In genomic region chr2:118301041-118301545, GRCm38 (mm10) we compare ENCODE assay signal across 24 mouse cellular contexts. TPM values are rescaled to one million over a fixed set of nuclear protein-coding genes. Genes with fewer than 3 reads are reported as not detected.
DNase-seq lines count a peak whose midpoint lies in the region; ATAC-seq lines count a peak whose summit lies in the region.
"Had no signal": no experiment of that assay in that cellular context is flagged by ENCODE, and none has a peak within 500 bp of the region (broad histone marks: within the 10 kb centered on the region; RNA-seq: fewer than 3 reads in every experiment).

No protein-coding gene starts in this region.

- no peak for ATAC-seq in intestine, embryonic 14.5 days (replicated peaks; ENCODE audit: low FRiP score, low TSS enrichment, low read depth)
- ATAC-seq in intestine, embryonic 15.5 days = no peak
- no peak for ATAC-seq in midbrain, embryonic 11.5 days (ENCODE audit: low FRiP score)
- ATAC-seq in midbrain, embryonic 13.5 days = no peak
- ATAC-seq: forebrain, embryonic 14.5 days had no signal

- no peak overlapping the region for H3K4me2 ChIP-seq in intestine, embryonic 14.5 days (ENCODE audit: low read length)
- H3K4me2 ChIP-seq in intestine, embryonic 15.5 days (replicated peaks) = no peak overlapping the region
- no peak overlapping the region for H3K4me2 ChIP-seq in midbrain, embryonic 11.5 days
- no peak overlapping the region for H3K4me2 ChIP-seq in midbrain, embryonic 13.5 days (replicated peaks)
- H3K4me2 ChIP-seq: embryonic facial prominence, embryonic 13.5 days; embryonic facial prominence, embryonic 15.5 days; forebrain, embryonic 12.5 days had no signal

- peak; percentile 64 for DNase-seq in heart, adult 11 months
- DNase-seq in heart, postnatal 36 days = no peak
- DNase-seq in intestine, embryonic 14.5 days (ENCODE audit: low spot score) = peak; percentile 42
- peak; percentile 71 for DNase-seq in midbrain, embryonic 11.5 days (ENCODE audit: low spot score, missing footprints)
- DNase-seq in yolk sac, embryonic 10.5 days (ENCODE audit: low spot score) = no peak
- DNase-seq: adrenal gland, adult 2 months; adrenal gland, postnatal 10 days; adrenal gland, postnatal 25 days; cerebellum, adult 11 months; cerebellum, adult 18-20 months; cerebellum, adult 8-10 months; cerebellum, adult 9-11 months; cerebellum, postnatal 14 days; cerebellum, postnatal 36 days; embryo, embryonic 11 days had no signal

- H3K27ac ChIP-seq in intestine, embryonic 14.5 days (ENCODE audit: low read depth) = no peak overlapping the region
- no peak overlapping the region for H3K27ac ChIP-seq in intestine, embryonic 15.5 days
- no peak overlapping the region for H3K27ac ChIP-seq in midbrain, embryonic 11.5 days (ENCODE audit: low read depth, low read length)
- H3K27ac ChIP-seq in midbrain, embryonic 13.5 days = no peak overlapping the region
- H3K27ac ChIP-seq: embryonic facial prominence, embryonic 13.5 days; embryonic facial prominence, embryonic 15.5 days; forebrain, embryonic 10.5 days; forebrain, embryonic 12.5 days had no signal

- H3K9me3 ChIP-seq in intestine, embryonic 14.5 days (ENCODE audit: control insufficient read depth, low read length) = no peaks in the 10 kb centered on the region
- H3K9me3 ChIP-seq in intestine, embryonic 15.5 days = no peaks in the 10 kb centered on the region
- H3K9me3 ChIP-seq in midbrain, embryonic 11.5 days (ENCODE audit: control insufficient read depth, low read length) = no peaks in the 10 kb centered on the region
- H3K9me3 ChIP-seq in midbrain, embryonic 13.5 days = no peaks in the 10 kb centered on the region
- H3K9me3 ChIP-seq: embryonic facial prominence, embryonic 13.5 days; embryonic facial prominence, embryonic 15.5 days; forebrain, embryonic 10.5 days; forebrain, embryonic 12.5 days had no signal

- no peaks in the 10 kb centered on the region for H3K36me3 ChIP-seq in intestine, embryonic 14.5 days (ENCODE audit: control insufficient read depth, insufficient read depth, low read length)
- H3K36me3 ChIP-seq in intestine, embryonic 15.5 days = no peaks in the 10 kb centered on the region
- H3K36me3 ChIP-seq in midbrain, embryonic 11.5 days (ENCODE audit: control insufficient read depth, insufficient read depth, low read length) = no peaks in the 10 kb centered on the region
- no peaks in the 10 kb centered on the region for H3K36me3 ChIP-seq in midbrain, embryonic 13.5 days
- H3K36me3 ChIP-seq: embryonic facial prominence, embryonic 13.5 days; embryonic facial prominence, embryonic 15.5 days; forebrain, embryonic 10.5 days; forebrain, embryonic 12.5 days had no signal

- no peak overlapping the region for H3K9ac ChIP-seq in intestine, embryonic 14.5 days (ENCODE audit: low read length)
- H3K9ac ChIP-seq in intestine, embryonic 15.5 days = no peak overlapping the region
- no peak overlapping the region for H3K9ac ChIP-seq in midbrain, embryonic 11.5 days (ENCODE audit: low read length)
- no peak overlapping the region for H3K9ac ChIP-seq in midbrain, embryonic 13.5 days (replicated peaks)
- H3K9ac ChIP-seq: embryonic facial prominence, embryonic 13.5 days; embryonic facial prominence, embryonic 15.5 days; forebrain, embryonic 12.5 days had no signal

- no peaks in the 10 kb centered on the region for H3K27me3 ChIP-seq in intestine, embryonic 14.5 days (replicated peaks; ENCODE audit: control insufficient read depth, insufficient read depth, low read length)
- H3K27me3 ChIP-seq in intestine, embryonic 15.5 days (replicated peaks) = no peaks in the 10 kb centered on the region
- H3K27me3 ChIP-seq in midbrain, embryonic 11.5 days (ENCODE audit: control insufficient read depth, insufficient read depth, low read length) = no peaks in the 10 kb centered on the region
- H3K27me3 ChIP-seq in midbrain, embryonic 13.5 days = no peaks in the 10 kb centered on the region
- H3K27me3 ChIP-seq: embryonic facial prominence, embryonic 13.5 days; embryonic facial prominence, embryonic 15.5 days; forebrain, embryonic 12.5 days had no signal

- WGBS in intestine, embryonic 14.5 days = 83% methylated on average over 8 of the region's 8 CpGs
- 83% methylated on average over 8 of the region's 8 CpGs for WGBS in intestine, embryonic 15.5 days
- 76% methylated on average over 8 of the region's 8 CpGs for WGBS in midbrain, embryonic 11.5 days
- 70% methylated on average over 8 of the region's 8 CpGs for WGBS in midbrain, embryonic 13.5 days

- H3K4me3 ChIP-seq in intestine, embryonic 14.5 days (ENCODE audit: low read depth, low read length) = no peak overlapping the region
- no peak overlapping the region for H3K4me3 ChIP-seq in intestine, embryonic 15.5 days (replicated peaks)
- no peak overlapping the region for H3K4me3 ChIP-seq in midbrain, embryonic 11.5 days (ENCODE audit: low read depth, low read length)
- no peak overlapping the region for H3K4me3 ChIP-seq in midbrain, embryonic 13.5 days (replicated peaks)
- H3K4me3 ChIP-seq: embryonic facial prominence, embryonic 13.5 days; embryonic facial prominence, embryonic 15.5 days; erythroblast, embryonic 14.5 days; forebrain, embryonic 10.5 days; forebrain, embryonic 12.5 days had no signal

- intact Hi-C loops in heart, postnatal 36 days (cut with DNase I) = no loop called here

- no peaks in the 10 kb centered on the region for H3K4me1 ChIP-seq in intestine, embryonic 14.5 days (replicated peaks; ENCODE audit: control insufficient read depth, insufficient read depth, low read length)
- H3K4me1 ChIP-seq in intestine, embryonic 15.5 days (replicated peaks) = no peaks in the 10 kb centered on the region
- H3K4me1 ChIP-seq in midbrain, embryonic 11.5 days (ENCODE audit: control insufficient read depth, insufficient read depth, low read length) = no peaks in the 10 kb centered on the region
- H3K4me1 ChIP-seq in midbrain, embryonic 13.5 days (replicated peaks) = no peaks in the 10 kb centered on the region
- H3K4me1 ChIP-seq: embryonic facial prominence, embryonic 13.5 days; embryonic facial prominence, embryonic 15.5 days; forebrain, embryonic 12.5 days had no signal

RNA-seq across cellular contexts. Expression of gene Fsip1, which starts 44.3 kb away (rescaled TPM):
- not detected for total RNA-seq in heart, postnatal 36 days (2021)
- 0.36 and 0.49 TPM in 2 replicates for polyA plus RNA-seq in intestine, embryonic 14.5 days (2014; fragmentation: Nextera tagmentation; extraction: Ambion mirVana)
- polyA plus RNA-seq in intestine, embryonic 15.5 days (2015; fragmentation: Nextera tagmentation; extraction: Ambion mirVana) = 0.14 and 0.19 TPM in 2 replicates
- 2.3 and 2.8 TPM in 2 replicates for polyA plus RNA-seq in midbrain, embryonic 11.5 days (2014; fragmentation: Nextera tagmentation; extraction: Ambion mirVana)
- polyA plus RNA-seq in midbrain, embryonic 13.5 days (2015; fragmentation: Nextera tagmentation; extraction: Ambion mirVana) = 1.6 and 2.2 TPM in 2 replicates
- total RNA-seq: MEL had no signal
- polyA plus RNA-seq: adrenal gland, adult 2 months; erythroblast, embryonic 14.5 days had no signal

Comparison
In these comparisons a context has a peak if more than half of its experiments do, and no peak if none do; other contexts are left out.
1. DNase-seq: peak in heart, adult 11 months (single experiment), intestine, embryonic 14.5 days (single experiment) and midbrain, embryonic 11.5 days (single experiment); none in heart, postnatal 36 days (0 of 2) and yolk sac, embryonic 10.5 days (single experiment).